8 mouse cellular contexts compared by ENCODE assay signal in genomic region chr16:49839681-49840535, GRCm38 (mm10). TPM values are rescaled to one million over a fixed set of nuclear protein-coding genes. Genes with fewer than 3 reads are reported as not detected.
DNase-seq lines count a peak whose midpoint lies in the region; ATAC-seq and TF ChIP-seq lines count a peak whose summit lies in the region.

No protein-coding gene starts in this region.

- peak overlapping the region; percentile 72 for H3K27ac ChIP-seq in embryonic fibroblast, embryonic 13.5 days (ENCODE audit: insufficient read depth, low read length)
- peak overlapping the region; percentile 66 for H3K27ac ChIP-seq in hindbrain, embryonic 16.5 days (ENCODE audit: low read depth, low read length)

- peaks cover 7% of the 10 kb centered on the region for H3K4me1 ChIP-seq in embryonic fibroblast, embryonic 13.5 days (ENCODE audit: control insufficient read depth, insufficient read depth, low read length)
- H3K4me1 ChIP-seq in hindbrain, embryonic 16.5 days (ENCODE audit: control insufficient read depth, insufficient read depth, low read depth, low read length), result peaks cover 2% of the 10 kb centered on the region; the same call in 1 of the 2 replicates
- peaks cover 3% of the 10 kb centered on the region; the same call in 1 of the 2 replicates for H3K4me1 ChIP-seq in lung, adult 2 months (ENCODE audit: control insufficient read depth, insufficient read depth, low read length)

- no peaks in the 10 kb centered on the region for H3K9me3 ChIP-seq in hindbrain, embryonic 16.5 days (ENCODE audit: control insufficient read depth, low read length)

- H3K4me2 ChIP-seq in hindbrain, embryonic 16.5 days (ENCODE audit: low read length), result no peak overlapping the region

- WGBS in hindbrain, embryonic 16.5 days, result 62% methylated on average over 15 of the region's 15 CpGs
- whole genome bisulfite sequencing in lung, adult 2 months, result 29% methylated on average over 15 of the region's 15 CpGs

- ATAC-seq in hindbrain, embryonic 16.5 days, result peak; percentile 80

- no peaks in the 10 kb centered on the region for H3K27me3 ChIP-seq in hindbrain, embryonic 16.5 days (replicated peaks; ENCODE audit: control insufficient read depth, insufficient read depth, low read length)

- H3K4me3 ChIP-seq in embryonic fibroblast, embryonic 13.5 days (ENCODE audit: insufficient read depth, low read length), result no peak overlapping the region
- H3K4me3 ChIP-seq in hindbrain, embryonic 16.5 days (ENCODE audit: low read length), result no peak overlapping the region
- peak overlapping the region; percentile 35 for H3K4me3 ChIP-seq in lung, adult 2 months (replicated peaks; ENCODE audit: extremely low read depth, low read depth, low read length)

- TF ChIP-seq CTCF in embryonic fibroblast, embryonic 13.5 days (IDR thresholded peaks at IDR 0.05; ENCODE audit: borderline replicate concordance, insufficient read depth, low read length), result no peak
- no peak for TF ChIP-seq CTCF in lung, adult 2 months (IDR thresholded peaks at IDR 0.05; ENCODE audit: insufficient read depth, low read length)

- no peak for TF ChIP-seq POLR2A in embryonic fibroblast, embryonic 13.5 days (IDR thresholded peaks at IDR 0.05; ENCODE audit: low read depth, low read length)
- 0 out of 2 replicates have a peak, but pooled peaks have one; percentile 7 for TF ChIP-seq POLR2A in lung, adult 2 months (IDR thresholded peaks at IDR 0.05; ENCODE audit: borderline replicate concordance, extremely low read depth, low read depth, low read length)

- intact Hi-C loops in heart, postnatal 14 days (cut with DNase I), result no loop called here

- DNase-seq in heart, adult 11 months, result peak; percentile 95
- DNase-seq in heart, postnatal 14 days, result no peak
- peak; percentile 75 for DNase-seq in R1 (ENCODE audit: low read depth, low spot score)
- DNase-seq in lung, adult 2 months, result peak; percentile 37
- peak; percentile 48 for DNase-seq in skeletal muscle tissue, adult 2 months (ENCODE audit: low read depth, low spot score)
- DNase-seq in left cerebral cortex, adult 11 months (ENCODE audit: low spot score), result no peak

- 0 out of 2 replicates have a peak overlapping the region, but pooled peaks have one; percentile 4 for H3K9ac ChIP-seq in hindbrain, embryonic 16.5 days (ENCODE audit: low read depth, low read length)

- H3K36me3 ChIP-seq in hindbrain, embryonic 16.5 days (ENCODE audit: control insufficient read depth, insufficient read depth, low read length), result no peaks in the 10 kb centered on the region

RNA-seq across cellular contexts. Expression of gene Cd47, which starts 39.6 kb away (rescaled TPM):
- total RNA-seq in heart, postnatal 14 days (2021), result 10 to 100 TPM; 67.1 to 71.3 TPM
- 84.6 and 124 TPM in 2 replicates for polyA plus RNA-seq in embryonic fibroblast, embryonic 13.5 days (2011; ENCODE audit: insufficient read length, low read depth, missing spikeins)
- 172 and 192 TPM in 2 replicates for polyA plus RNA-seq in hindbrain, embryonic 16.5 days (2015; fragmentation: Nextera tagmentation; extraction: Ambion mirVana)
- polyA plus RNA-seq in lung, adult 2 months (2012; rRNA removed), result 80.1 and 82.2 TPM in 2 replicates

Comparison
In these comparisons a context has a peak if more than half of its experiments do, and no peak if none do; other contexts are left out.
1. DNase-seq: peak in heart, adult 11 months (single experiment), R1 (single experiment), lung, adult 2 months (single experiment) and skeletal muscle tissue, adult 2 months (single experiment); none in heart, postnatal 14 days (0 of 2) and left cerebral cortex, adult 11 months (single experiment).